Mouse (Mus musculus) cortical plate, adult 2 months (tissue): ENCODE results near the gene Agbl3.

ENCODE experiments used
- CTCF ChIP-seq: fragments of 200-500 bp; IDR thresholded peaks from 2 replicates; pipeline ENCODE4 v1.5.1; 2011; ENCODE audit warnings: mild to moderate bottlenecking, control low read depth, low read length; ENCODE audit not compliant: insufficient read depth; ENCODE audit errors: extremely low read depth
- POLR2A ChIP-seq: fragments of 200-500 bp; IDR thresholded peaks from 2 replicates; pipeline ENCODE4 v1.6.1; 2011; ENCODE audit warnings: mild to moderate bottlenecking, low read length, control low read depth; ENCODE audit not compliant: insufficient read depth; ENCODE audit errors: extremely low read depth

DNA sequence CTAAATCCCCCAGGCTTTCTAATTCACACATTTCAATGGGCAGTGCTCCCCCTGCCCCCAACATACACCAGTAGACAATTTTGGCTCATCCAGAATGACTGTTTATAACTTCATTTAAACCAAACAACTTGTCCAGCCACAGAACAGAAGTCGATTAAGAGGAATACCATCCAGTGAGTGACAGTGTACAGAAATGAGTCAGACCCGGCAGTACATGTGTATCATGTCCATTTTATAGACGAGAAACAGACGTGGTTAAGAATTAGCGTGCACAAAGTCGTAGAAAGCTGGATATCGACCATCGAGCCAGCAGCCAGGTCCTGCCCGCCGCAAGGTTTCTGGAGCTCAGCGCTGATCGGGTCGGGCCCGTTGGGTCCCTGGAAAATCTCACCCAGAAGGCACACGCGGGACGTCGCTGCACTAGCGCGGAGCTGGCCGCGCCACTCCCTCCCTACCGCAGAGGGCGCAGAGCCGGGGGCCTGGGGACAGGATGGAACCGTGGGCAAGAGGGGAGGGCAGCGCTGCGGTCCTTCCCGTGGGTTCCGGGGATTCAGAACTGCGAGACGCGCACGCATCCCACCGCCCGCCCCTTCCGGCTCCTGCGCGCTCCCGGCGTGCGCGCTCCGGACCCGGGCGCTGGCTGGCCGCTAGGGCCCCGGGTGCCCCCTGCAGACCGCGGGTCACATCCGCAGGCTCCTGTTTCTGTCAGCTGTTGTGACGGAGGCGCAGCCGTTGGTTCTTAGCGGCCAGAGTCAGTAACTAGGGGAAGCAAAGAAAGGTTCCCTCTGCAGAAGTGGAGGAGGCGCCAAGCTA is 97.5 kb downstream of the Agbl3 start, which contains the start of gene Cyren:
- no peak for TF ChIP-seq CTCF
- TF ChIP-seq POLR2A, result peak; percentile 64; the same call in 1 of the 2 replicates
